Mouse (Mus musculus): ENCODE results near the gene Acox1. TPM values are rescaled to one million over a fixed set of nuclear protein-coding genes. Genes with fewer than 3 reads are reported as not detected.

Acox1 gene
- polyA plus RNA-seq, 1 experiment from 2014 or later = 14.5 TPM

DNA sequence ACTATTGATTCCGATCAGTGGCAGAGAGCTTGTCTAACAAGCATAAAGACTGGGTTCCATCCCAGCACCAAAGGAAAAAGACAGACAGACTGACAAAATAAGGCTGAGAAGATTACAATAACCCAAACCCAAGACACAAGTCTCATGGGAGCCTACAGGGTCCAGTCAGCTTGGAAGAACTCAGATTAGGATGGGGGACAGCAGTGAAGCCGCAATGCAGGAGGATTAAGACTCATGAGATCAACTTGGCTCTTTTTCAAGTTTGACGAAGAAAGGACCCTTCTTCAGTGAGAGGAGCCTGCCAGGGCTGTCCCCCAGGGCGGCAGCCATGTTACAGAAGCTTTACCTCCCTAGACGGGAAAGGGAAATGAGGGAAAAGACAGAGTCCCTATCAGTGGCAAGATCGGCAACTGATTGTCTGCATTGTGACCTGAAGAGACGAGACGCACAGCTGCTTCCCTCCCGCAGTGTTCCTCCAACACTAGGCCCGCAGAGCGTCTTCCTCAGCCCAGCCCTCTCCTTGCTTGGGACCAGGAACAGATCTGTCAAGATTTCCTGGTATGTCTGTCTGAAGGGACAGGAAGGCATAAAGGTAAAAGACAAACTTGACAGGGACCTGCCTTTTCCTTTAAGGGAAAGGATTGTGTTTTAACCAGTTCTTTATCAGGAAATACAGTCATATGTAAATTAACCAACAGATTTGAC lies 11.5 kb downstream of the Acox1 start:
- DNase-seq (no peak), ATAC-seq (ENCODE audit: low read depth) (no peak)
- Histone ChIP-seq H3K9me3 (replicated peaks) (no peaks in the 10 kb centered on the region), H3K27ac (no peak overlapping the region), H3K9ac (no peak overlapping the region), H3K4me3 (replicated peaks) (no peak overlapping the region), H3K36me3 (peaks cover 61% of the 10 kb centered on the region), H3K4me1 (replicated peaks) (peaks cover 12% of the 10 kb centered on the region; the same call in 1 of the 2 replicates), H3K27me3 (no peaks in the 10 kb centered on the region), H3K4me2 (no peak overlapping the region)
- WGBS (ENCODE audit: insufficient replicate concordance) = 62% methylated on average over 11 of the region's 11 CpGs

DNA sequence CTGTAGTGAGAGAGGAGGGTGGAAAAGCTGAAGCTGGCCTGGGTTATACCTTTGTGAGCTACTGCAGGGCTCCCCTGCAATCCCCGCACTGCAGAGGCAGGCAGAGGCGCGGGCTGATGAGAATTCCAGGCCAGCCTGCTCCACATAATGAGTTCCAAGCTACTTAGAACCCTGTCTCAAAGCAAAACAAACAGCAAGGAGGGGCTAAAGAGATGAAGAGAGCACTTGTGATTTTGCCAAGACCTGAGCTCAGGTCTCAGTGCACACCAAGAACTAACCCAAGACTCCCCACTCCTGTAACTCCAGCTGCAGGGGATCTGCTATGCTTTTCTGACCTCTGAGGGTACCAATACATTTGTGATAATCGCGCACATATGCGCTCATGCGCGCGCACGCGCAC lies 12.5 kb downstream of the Acox1 start:
- H3K4me3 ChIP-seq (replicated peaks) = no peak overlapping the region
- H3K27me3 ChIP-seq = no peaks in the 10 kb centered on the region
- H3K4me2 ChIP-seq = no peak overlapping the region
- H3K9me3 ChIP-seq (replicated peaks) = no peaks in the 10 kb centered on the region
- peaks cover 6% of the 10 kb centered on the region; the same call in 1 of the 2 replicates for H3K4me1 ChIP-seq (replicated peaks)
- WGBS (ENCODE audit: insufficient replicate concordance) = 89% methylated on average over 11 of the region's 11 CpGs
- H3K27ac ChIP-seq = no peak overlapping the region
- peaks cover 69% of the 10 kb centered on the region for H3K36me3 ChIP-seq
- ATAC-seq (ENCODE audit: low read depth) = no peak
- H3K9ac ChIP-seq = no peak overlapping the region
- DNase-seq = no peak

- Histone ChIP-seq H3K9me3 (replicated peaks) (no peaks in the 10 kb centered on the region), H3K36me3 (peaks cover 65% of the 10 kb centered on the region), H3K9ac (no peak overlapping the region), H3K27ac (no peak overlapping the region), H3K4me3 (replicated peaks) (no peak overlapping the region), H3K4me1 (replicated peaks) (peaks cover 5% of the 10 kb centered on the region; the same call in 1 of the 2 replicates), H3K4me2 (no peak overlapping the region), H3K27me3 (no peaks in the 10 kb centered on the region)
- DNase-seq (no peak), ATAC-seq (ENCODE audit: low read depth) (no peak)
- 81% methylated on average over 3 of the region's 3 CpGs for WGBS (ENCODE audit: insufficient replicate concordance)
Measured at GRCm38 (mm10) chr11:116185836-116186235, 13.0 kb downstream of the Acox1 start.

DNA sequence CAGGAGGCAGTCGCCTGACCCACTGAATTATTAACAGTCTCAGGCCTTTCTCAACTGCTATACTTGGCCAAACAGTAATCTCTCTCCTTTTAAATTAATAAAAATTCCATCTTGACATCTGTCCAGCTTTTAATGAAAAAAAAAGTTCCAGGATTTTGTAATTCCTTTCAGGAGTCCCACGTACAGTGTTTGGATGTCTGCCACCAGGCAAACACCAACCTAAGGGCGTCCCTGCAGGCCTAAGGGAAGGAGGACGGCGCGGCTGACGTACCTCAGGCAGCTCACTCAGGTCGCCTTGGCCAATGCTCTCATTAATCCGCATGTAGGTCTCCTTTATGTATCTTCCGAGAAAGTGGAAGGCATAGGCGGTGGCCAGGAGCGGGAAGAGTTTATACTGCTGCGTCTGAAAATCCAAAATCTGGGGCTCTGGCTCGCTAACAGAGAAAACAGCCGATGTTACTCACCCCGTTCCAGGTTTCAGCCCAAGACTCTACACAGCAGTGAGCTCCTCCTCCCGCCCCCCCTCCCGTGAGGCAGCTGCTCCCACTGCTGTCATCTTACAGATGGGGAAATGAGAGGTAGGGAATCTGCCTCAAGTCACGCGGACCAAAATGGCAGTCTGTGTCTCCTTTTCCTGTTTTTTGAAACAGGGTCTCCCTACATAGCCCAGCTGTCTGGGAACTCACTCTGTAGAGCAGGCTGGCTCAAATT lies 20.3 kb downstream of the Acox1 start:
- Histone ChIP-seq H3K27me3 (no peaks in the 10 kb centered on the region), H3K9ac (no peak overlapping the region), H3K9me3 (replicated peaks) (no peaks in the 10 kb centered on the region), H3K4me2 (no peak overlapping the region), H3K4me1 (replicated peaks) (no peaks in the 10 kb centered on the region), H3K4me3 (replicated peaks) (no peak overlapping the region), H3K27ac (no peak overlapping the region), H3K36me3 (peaks cover 83% of the 10 kb centered on the region)
- WGBS (ENCODE audit: insufficient replicate concordance) = 89% methylated on average over 20 of the region's 20 CpGs
- ATAC-seq (ENCODE audit: low read depth) = no peak
- DNase-seq = no peak

DNA sequence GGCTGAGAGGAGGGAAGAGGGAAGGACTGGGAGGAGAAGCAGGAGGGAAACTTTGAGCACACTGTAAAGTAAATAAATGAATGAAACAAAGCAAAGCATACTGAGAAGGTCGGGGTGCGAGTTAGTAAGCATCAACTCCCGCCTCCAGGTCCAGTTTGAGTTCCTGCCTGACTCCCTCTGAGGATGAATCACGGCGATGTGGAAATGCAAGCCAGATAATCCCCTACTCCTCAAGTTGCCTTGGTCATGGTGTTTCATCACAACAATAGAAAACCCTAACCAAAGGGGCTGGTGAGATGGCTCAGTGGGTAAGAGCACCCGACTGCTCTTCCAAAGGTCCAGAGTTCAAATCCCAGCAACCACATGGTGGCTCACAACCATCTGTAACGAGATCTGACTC lies 22.8 kb downstream of the Acox1 start:
- Histone ChIP-seq H3K9ac (no peak overlapping the region), H3K9me3 (replicated peaks) (no peaks in the 10 kb centered on the region), H3K4me1 (replicated peaks) (no peaks in the 10 kb centered on the region), H3K36me3 (peaks cover 72% of the 10 kb centered on the region), H3K27me3 (no peaks in the 10 kb centered on the region), H3K27ac (no peak overlapping the region), H3K4me2 (no peak overlapping the region), H3K4me3 (replicated peaks) (no peak overlapping the region)
- 80% methylated on average over 7 of the region's 7 CpGs for WGBS (ENCODE audit: insufficient replicate concordance)
- no peak for ATAC-seq (ENCODE audit: low read depth)
- no peak for DNase-seq

DNA sequence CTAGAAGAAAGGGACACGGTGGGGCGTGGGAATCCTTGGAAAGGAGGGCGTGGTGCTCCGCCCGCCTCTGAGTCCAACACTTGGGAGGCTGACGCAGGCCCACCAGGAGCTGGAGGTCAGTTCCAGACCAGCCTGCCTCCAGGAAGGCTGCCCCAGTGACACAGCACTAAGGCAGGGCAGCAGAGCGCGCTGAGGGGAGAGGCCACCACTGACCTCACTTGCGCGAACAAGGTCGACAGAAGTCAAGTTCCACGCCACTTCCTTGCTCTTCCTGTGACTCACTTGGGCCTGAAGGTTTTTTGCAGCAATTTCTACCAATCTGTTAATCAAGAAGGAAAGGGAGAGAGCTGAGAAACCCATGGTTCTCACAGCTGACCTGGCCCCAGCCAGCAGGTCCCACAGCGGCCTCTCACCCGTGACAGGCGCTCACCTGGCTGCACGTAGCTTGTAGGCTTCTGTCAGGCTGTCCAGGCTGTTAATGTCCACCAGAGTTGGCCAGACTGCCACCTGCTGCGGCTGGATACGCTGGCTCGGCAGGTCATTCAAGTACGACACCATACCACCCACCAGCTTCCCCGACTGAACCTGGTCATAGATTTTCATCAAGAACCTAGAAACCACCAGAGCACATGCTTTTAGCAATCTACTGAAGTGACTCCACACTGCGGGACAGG lies 23.9 kb downstream of the Acox1 start:
- Histone ChIP-seq H3K4me2 (no peak overlapping the region), H3K27me3 (no peaks in the 10 kb centered on the region), H3K27ac (no peak overlapping the region), H3K4me3 (replicated peaks) (no peak overlapping the region), H3K36me3 (peaks cover 62% of the 10 kb centered on the region), H3K4me1 (replicated peaks) (no peaks in the 10 kb centered on the region), H3K9ac (no peak overlapping the region), H3K9me3 (replicated peaks) (no peaks in the 10 kb centered on the region)
- no peak for ATAC-seq (ENCODE audit: low read depth)
- WGBS (ENCODE audit: insufficient replicate concordance) = 87% methylated on average over 22 of the region's 22 CpGs
- no peak for DNase-seq

DNA sequence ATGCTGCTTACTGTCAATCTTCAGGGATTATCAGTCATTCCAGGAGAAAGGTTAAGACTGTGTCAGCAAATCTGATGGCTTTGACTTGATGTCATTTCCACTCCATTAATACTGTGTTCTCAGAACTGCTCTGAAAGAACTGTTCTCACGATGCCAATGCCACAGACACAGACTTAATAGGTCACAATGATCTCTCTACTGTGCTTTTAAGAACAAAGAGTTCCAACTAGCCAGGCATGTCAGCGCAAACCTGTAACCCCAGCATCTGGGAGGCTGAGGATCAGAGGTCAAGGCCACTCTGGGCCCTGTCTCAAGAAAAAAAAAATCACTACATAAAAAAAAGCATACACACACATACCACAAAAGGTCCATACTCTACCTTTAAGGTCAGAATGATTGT lies 26.9 kb downstream of the Acox1 start:
- Histone ChIP-seq H3K4me2 (no peak overlapping the region), H3K36me3 (peaks cover 35% of the 10 kb centered on the region)
- 77% methylated on average over 2 of the region's 2 CpGs for WGBS (ENCODE audit: insufficient replicate concordance)

GRCm38 (mm10) chr11:116170003-116170800 lies 28.6 kb downstream of the Acox1 start:
- peaks cover 26% of the 10 kb centered on the region for H3K36me3 ChIP-seq
- whole genome bisulfite sequencing (ENCODE audit: insufficient replicate concordance) = 66% methylated on average over 5 of the region's 5 CpGs
- DNase-seq (no peak), ATAC-seq (ENCODE audit: low read depth) (no peak)
- H3K4me3 ChIP-seq (replicated peaks) = no peak overlapping the region
- H3K9ac ChIP-seq = no peak overlapping the region
- H3K9me3 ChIP-seq (replicated peaks) = no peaks in the 10 kb centered on the region
- H3K27me3 ChIP-seq = no peaks in the 10 kb centered on the region
- no peak overlapping the region for H3K4me2 ChIP-seq
- peaks cover 29% of the 10 kb centered on the region for H3K4me1 ChIP-seq (replicated peaks)
- no peak overlapping the region for H3K27ac ChIP-seq

More for the DNA sequence above, 26.9 kb downstream of the Acox1 start:
- DNase-seq (no peak), ATAC-seq (ENCODE audit: low read depth) (no peak)
- Histone ChIP-seq H3K27me3 (no peaks in the 10 kb centered on the region), H3K9me3 (replicated peaks) (no peaks in the 10 kb centered on the region), H3K9ac (no peak overlapping the region), H3K27ac (no peak overlapping the region), H3K4me1 (replicated peaks) (peaks cover 13% of the 10 kb centered on the region), H3K4me3 (replicated peaks) (no peak overlapping the region)

DNA sequence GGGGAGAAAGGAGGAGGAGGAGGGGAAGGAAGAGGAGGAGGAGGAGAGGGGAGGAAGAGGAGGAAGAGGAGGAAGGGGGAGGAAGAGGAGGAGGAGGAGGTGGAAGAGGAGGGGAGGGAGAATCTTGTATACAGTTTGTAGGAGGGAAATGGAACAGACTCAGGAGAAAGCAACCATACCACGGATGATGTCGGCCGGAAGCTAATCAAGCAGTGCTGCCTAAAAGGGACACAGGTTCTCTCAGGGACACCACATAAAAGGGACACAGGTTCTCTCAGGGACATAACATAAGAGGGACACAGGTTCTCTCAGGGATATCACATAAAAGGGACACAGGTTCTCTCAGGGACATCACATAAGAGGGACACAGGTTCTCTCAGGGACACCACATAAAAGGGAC lies 29.6 kb downstream of the Acox1 start:
- peaks cover 29% of the 10 kb centered on the region for H3K4me1 ChIP-seq (replicated peaks)
- no peak overlapping the region for H3K27ac ChIP-seq
- no peak overlapping the region for H3K4me2 ChIP-seq
- no peak overlapping the region for H3K4me3 ChIP-seq (replicated peaks)
- 66% methylated on average over 3 of the region's 3 CpGs for WGBS (ENCODE audit: insufficient replicate concordance)
- no peak overlapping the region for H3K9ac ChIP-seq
- no peaks in the 10 kb centered on the region for H3K27me3 ChIP-seq
- H3K36me3 ChIP-seq = peaks cover 19% of the 10 kb centered on the region
- DNase-seq (no peak), ATAC-seq (ENCODE audit: low read depth) (no peak)
- H3K9me3 ChIP-seq (replicated peaks) = no peaks in the 10 kb centered on the region

DNA sequence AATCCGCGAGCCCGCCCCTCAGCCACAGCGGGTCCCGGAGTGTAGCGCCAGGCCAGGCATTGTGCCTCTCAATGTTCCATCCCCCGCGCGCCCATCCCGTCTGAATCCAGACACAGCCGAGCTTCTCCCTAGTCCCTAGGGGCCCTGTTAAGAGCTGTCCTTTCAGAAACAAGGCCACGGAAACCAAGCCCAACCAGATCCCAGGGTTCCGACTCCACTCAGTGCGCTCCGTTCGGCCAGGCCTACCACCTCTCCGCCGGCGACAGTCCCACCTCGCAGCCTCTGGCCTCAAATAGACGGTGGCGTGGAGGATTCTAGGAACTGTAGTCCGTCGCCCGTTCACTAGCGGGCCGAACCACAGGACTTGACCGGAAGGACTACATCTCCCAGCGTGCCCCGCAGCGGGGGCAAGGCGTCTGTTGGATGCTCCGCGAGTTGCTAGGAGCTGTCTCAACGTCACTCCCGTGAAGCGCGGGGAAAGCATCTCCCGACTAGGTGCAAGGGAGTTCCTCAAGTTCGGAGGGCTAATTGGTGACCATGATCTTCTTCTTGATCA lies 30.9 kb downstream of the Acox1 start, which contains the start of gene Fbf1:
Gene Fbf1 (minus strand): TSS at position 283 of the 556 bp plus-strand sequence.
- Histone ChIP-seq H3K9me3 (replicated peaks) (no peaks in the 10 kb centered on the region), H3K4me3 (replicated peaks) (peak within 1 kb of the TSS; percentile 72), H3K9ac (peak within 1 kb of the TSS; percentile 83), H3K36me3 (peaks cover 8% of the 10 kb centered on the region), H3K4me2 (peak within 1 kb of the TSS; percentile 78), H3K4me1 (replicated peaks) (peaks cover 29% of the 10 kb centered on the region), H3K27ac (peak within 1 kb of the TSS; percentile 73), H3K27me3 (no peaks in the 10 kb centered on the region)
- DNase-seq (peak; percentile 91), ATAC-seq (ENCODE audit: low read depth) (peak; percentile 99)
- WGBS (ENCODE audit: insufficient replicate concordance) = under 1% methylated on average over 40 of the region's 40 CpGs

Measured in liver, embryonic 13.5 days (tissue).